Mouse (Mus musculus) embryonic stem cell, embryonic (primary cell): ENCODE measurements at regions not wholly inside any gene's neighbourhood (a gene's known extent, or its start where the extent isn't known, plus 50 kb on each side); places are given as distances from the start of the nearest gene placed in this dataset.

ENCODE experiments used
- CTCF ChIA-PET, 4 experiments: fragments of 300-600 bp in 2 of 4; fragments of 350-600 bp in 2 of 4; sonication (Branson Sonifier 250); formaldehyde crosslinking; loops; one replicate each; lab custom pipeline; 2022; ENCODE audit warnings: inconsistent platforms in 2 of 4; lab: Charles Lee
- POLR2A ChIA-PET, 4 experiments: fragments of 300-600 bp in 2 of 4; fragments of 350-600 bp in 2 of 4; sonication (Branson Sonifier 250); formaldehyde crosslinking; loops; one replicate each; lab custom pipeline; 2022; ENCODE audit warnings: antibody characterized with exemption in 4 of 4, inconsistent platforms in 1 of 4; lab: Charles Lee

DNA sequence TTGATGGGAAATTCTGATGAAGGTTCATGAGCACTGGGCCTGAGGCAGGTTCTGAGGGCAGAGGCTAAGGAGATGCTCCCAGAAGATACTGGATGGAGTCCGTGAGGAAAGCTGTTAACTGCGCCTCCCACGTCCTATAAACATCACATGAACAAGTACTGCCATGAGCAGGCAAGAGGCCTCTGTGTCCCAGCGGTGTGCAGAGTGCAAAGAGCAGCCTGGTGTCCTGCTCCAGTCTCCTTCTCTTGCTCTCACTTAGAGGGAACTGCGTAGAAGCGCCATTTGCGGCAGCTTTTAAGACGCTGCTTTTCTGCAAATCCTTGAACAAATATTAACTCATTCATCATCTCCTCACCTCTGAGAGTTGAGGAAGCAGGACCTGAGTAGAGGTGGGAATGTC, 274.2 kb downstream of the Mreg start:
- POLR2A ChIA-PET = no interaction called here
- CTCF ChIA-PET = no interaction called here

DNA sequence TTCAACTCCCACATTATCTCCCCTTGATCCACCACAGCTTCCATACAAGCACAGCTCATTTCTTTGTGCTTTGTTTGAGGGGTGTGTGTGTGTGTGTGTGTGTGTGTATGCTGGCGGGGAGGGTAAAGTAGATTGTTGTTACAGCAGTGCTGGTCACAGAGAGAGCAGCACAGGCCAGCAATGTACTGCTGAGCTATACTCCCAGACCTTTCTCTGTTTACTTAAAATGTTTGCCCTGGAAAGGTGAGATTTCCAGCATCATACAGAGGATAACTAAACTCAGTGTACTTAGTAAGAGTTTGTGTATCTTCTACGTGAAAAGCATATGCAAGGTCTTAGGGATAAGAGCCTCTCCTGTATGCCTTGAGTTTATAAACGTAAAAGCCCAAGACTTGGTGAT, 274.9 kb downstream of the Mreg start:
- POLR2A ChIA-PET = no interaction called here
- CTCF ChIA-PET = no interaction called here

DNA sequence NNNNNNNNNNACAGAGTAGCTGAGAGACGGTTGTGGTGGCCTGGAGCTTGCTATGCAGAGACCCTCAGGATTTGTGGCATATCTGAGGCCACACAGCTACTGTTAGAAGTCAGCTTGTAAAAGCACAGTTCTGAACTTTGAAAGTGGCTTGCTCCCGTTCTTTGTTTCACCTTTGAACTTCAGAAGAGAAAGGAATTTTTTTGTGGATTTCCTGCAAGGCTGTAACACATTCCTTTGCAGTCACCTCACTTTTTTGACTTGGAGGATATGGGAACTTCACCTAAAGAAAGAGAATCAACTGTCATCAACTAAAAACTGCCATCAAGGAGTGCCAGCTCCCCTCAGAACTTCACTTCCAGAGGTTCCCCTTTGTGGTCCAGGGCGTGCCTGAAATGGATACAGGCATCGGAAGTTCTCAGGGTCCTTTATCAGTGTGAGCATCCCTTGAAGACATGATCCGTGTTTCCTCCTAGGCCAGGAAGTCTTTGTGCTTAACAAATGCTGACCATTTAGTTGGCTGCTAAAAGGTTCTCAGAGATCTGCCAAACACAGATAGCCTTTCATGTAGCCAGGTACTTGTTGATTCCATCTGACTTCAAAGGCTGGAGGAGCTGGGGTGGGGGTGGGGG, 275.5 kb downstream of the Mreg start:
- CTCF ChIA-PET = no interaction called here

GRCm38 (mm10) chr1:71925501-71925900, 272.5 kb upstream of the Fn1 start:
- ChIA-PET POLR2A (interaction anchor here in 1 of 4 experiments (0.7 kb wide), 1 partner anchor 10 kb away, joined by 3 read pairs; no protein-coding TSS in a partner anchor), CTCF (no interaction called here)

More for the DNA sequence above, 275.5 kb downstream of the Mreg start:
- POLR2A ChIA-PET = interaction anchor here in 1 of 4 experiments (1.1 kb wide), 1 partner anchor 74 kb away, joined by 3 read pairs; no protein-coding TSS in a partner anchor

DNA sequence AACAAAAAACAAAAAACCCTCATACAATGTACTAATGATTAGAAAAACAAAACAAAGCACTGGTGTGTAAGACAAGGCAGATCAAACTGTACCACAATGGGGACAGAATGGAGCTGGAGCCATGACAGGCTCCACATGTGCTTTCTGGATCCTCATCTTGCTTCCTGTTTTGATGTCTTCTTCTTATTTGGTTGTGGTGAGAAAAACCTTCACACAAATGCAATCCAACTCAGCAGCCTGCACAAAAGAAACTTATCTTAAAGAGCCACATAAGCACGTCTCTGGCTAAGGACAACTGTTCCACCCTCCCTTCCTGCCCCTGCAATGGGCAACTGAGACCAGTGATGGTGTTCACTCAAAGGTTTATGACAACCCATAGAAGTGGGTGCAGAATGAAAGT, 271.9 kb upstream of the Fn1 start:
- CTCF ChIA-PET = no interaction called here
- POLR2A ChIA-PET = interaction anchor here in 1 of 4 experiments (0.7 kb wide), 1 partner anchor 10 kb away, joined by 3 read pairs; no protein-coding TSS in a partner anchor

DNA sequence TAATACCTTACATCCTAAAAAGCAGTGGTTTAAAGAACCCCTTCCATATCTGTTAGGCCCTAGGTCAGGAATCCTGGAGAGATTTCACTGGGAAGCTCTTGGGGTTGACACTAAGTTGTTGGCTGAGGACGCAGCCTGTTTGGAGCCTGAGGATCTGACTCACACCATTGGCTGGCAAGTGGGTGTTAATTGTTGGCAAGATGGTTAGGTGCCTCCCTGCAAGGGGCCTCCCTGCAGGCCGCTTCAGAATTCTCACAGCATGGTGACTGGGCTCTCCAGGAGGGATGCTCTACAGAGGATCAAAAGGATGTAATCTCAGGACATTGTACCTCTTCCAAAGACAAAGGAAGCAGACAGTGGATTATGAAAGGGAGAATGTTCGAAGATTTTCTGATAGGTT, 270.7 kb upstream of the Fn1 start:
- CTCF ChIA-PET = no interaction called here
- POLR2A ChIA-PET = no interaction called here

DNA sequence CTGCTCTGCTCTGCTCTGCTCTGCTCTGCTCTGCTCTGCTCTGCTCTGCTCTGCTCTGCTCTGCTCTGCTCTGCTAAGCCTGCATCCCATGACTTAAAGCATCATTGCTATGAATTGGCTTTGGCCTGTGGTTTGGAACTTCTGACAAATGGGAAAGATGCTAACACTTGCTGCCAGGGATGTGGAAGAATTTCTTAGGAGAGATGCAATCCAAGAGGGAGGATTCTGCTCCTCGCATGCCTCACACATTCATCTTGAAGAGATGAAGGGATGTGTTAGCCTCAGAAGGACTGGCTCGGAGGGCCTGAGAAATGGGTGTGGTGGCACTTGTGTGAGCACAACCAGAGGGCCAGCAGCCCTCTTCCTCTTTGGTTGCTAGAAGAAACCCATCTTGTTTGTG, 268.5 kb upstream of the Fn1 start:
- ChIA-PET CTCF (no interaction called here), POLR2A (no interaction called here)

- ChIA-PET CTCF (no interaction called here), POLR2A (no interaction called here)
Measured at GRCm38 (mm10) chr1:71919891-71920290, 266.9 kb upstream of the Fn1 start.

GRCm38 (mm10) chr1:71917021-71917420, 264.0 kb upstream of the Fn1 start:
- ChIA-PET POLR2A (no interaction called here), CTCF (no interaction called here)

- POLR2A ChIA-PET = no interaction called here
- CTCF ChIA-PET = no interaction called here
Measured at GRCm38 (mm10) chr1:71914439-71914838, 261.4 kb upstream of the Fn1 start.

DNA sequence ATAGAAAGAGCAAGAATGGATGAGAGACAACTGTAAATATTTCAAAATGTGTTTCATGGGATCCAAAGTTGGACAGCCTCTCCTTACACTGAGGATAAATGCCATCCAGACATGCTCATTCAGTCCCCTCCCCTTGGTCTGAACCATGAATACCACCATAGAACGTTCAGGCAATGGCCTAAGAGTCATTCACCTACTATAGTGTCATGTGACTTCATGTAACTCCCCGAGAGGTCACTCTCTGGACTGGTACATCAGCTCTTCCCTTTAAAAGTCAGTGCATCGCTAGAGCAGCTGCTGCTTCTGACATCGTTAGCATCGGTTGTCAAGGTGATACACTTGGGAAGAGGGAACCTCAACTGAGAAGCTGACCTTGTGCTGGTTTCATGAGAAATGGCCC, 260.2 kb upstream of the Fn1 start:
- ChIA-PET CTCF (no interaction called here), POLR2A (no interaction called here)

GRCm38 (mm10) chr1:71912441-71912840, 259.4 kb upstream of the Fn1 start:
- POLR2A ChIA-PET = no interaction called here

DNA sequence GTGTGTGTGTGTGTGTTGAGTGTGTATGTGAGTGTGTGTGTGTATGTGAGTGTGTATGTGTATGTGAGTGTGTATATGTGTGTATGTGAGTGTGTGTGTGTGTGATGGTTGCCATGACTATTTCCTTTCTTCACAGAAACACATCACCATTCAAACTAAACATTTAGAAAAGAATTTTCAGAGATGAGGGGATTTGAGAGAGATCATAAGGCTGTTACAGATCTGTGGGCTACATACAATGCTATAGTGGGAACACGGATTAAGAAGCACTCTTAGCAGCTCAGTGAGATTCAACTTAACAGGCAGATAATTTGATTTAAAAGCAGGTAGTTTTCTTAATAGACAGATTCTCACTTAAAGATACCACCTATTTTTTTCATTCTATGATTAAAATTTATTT, 257.1 kb upstream of the Fn1 start:
- ChIA-PET POLR2A (no interaction called here), CTCF (no interaction called here)

More at GRCm38 (mm10) chr1:71912441-71912840, 259.4 kb upstream of the Fn1 start:
- CTCF ChIA-PET = no interaction called here

DNA sequence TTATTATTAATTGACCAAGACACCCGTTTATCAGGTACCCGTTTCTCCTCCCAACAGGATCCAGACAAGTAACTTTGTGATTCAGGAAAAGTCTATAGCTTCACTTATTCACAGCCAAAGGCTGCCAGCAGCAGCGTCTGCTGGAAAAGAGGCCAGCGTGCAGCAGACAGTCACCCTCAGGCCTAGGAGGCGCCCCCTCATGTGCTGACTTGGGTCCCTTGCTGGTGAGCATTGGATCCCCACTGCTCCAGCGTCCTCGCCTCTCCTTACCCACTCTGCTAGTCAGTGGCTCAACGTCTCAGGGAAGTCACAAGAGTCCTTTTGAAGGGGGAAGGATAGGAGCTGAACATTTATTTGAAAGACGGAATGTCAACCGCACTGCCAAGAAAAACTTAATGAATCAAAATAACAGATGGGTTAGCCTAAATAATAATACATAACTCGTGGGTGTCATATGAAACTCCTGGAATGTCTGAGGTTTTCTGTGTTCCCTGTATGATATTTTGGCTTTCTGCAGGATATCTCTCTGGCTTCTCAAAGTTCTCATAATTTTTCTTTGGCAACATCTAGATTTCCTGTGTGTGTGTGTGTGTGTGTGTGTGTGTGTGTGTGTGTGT, 256.6 kb upstream of the Fn1 start:
- POLR2A ChIA-PET = no interaction called here

GRCm38 (mm10) chr1:71904376-71904948, 251.5 kb upstream of the Fn1 start:
- ChIA-PET POLR2A (no interaction called here), CTCF (no interaction called here)

More for the DNA sequence above, 256.6 kb upstream of the Fn1 start:
- CTCF ChIA-PET = no interaction called here

DNA sequence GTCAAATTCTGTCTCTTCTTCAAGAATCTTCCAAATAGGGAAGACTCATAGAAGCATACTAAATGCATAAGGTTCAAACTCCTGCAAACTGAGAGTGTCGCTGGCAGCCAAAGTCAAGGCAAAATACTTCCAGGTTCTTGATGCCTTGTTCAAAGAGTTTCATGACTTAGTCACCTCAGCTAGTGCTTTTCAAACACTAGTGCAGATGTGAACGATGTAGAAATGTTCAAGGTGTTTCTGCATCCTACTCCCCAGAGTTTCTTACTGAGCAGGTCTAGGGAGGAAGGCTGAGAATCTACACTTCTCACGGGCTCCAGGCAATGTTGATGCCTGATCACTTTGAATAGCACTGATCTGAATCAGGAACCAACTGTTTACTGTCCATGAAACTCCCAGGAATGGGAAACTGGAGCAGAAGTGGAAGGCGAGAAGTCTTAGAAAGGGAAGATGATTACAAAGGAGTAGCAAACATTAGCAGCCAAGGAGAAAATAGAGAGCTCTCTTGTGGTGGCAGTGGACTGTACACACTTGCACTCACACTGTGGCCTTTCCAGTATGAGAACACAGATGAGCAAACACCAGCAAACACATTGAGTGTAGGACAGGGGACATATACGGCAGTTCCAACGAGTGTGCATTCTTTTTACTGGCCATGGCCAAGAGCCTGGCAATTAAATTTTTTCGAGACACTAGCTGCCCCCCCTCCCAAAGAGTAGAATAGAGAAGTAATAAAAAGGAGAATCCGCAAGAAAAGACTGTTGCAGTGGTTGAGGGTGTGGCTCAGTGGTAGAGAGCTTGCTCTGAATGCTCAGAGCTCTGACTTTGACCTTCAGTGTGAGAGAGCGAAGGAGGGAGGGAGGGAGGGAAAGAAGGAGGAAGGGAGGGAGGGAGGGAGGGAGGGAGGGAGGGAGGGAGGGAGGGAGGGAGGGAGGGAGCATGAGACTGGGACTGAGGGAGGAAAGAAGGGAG, 247.4 kb upstream of the Fn1 start:
- POLR2A ChIA-PET = no interaction called here
- CTCF ChIA-PET = interaction anchor here in 1 of 4 experiments (0.6 kb wide), 1 partner anchor 282 kb away, joined by 4 read pairs; no protein-coding TSS in a partner anchor

DNA sequence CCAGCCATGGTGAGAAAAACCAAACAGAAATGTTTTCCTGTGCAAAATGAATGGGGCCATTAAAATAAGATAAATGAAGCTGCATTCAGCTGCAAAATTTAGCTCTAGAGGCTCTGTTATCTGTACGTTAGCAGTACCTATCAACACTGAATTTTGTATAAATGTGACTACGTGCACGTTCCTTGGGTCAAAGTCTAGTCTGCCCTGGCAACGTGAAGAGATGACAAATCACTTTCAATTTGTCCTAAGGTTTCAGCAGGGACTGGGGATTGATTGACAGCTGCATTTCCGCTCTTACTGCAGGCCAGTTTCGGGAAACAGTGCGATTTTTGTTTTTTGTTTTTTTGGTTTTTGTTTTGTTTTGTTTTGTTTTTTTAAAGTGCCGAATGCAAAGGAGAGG, 246.1 kb upstream of the Fn1 start:
- POLR2A ChIA-PET = no interaction called here
- CTCF ChIA-PET = no interaction called here

- ChIA-PET CTCF (no interaction called here), POLR2A (no interaction called here)
Measured at GRCm38 (mm10) chr1:71898198-71898597, 245.2 kb upstream of the Fn1 start.

DNA sequence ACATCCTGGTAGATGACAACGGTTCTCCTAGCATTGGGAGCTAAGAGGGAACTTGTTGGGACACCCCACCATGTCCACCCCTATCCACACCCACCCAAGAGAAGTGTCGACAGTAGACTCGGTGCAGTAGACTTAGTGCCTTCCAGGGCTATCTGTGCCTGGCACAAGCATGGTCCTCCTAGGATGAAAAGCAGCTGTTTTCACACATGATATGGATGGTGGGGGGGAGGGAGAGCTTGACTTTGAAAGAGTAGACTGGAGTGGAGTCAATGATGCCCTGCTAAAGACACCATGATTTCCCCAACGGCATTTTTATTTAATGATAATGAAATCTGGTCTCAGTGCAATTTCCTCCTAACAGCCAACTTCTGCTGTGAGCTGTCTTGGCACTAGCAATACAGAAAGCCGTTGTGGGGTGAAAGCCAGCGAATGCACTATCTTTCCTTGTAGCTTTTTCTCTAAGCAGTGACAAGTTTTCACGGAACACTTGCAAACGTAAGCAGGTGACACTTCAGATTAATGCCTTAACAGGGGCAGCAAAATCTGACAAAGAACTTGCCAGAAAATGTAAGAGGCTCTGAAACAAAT, 244.6 kb upstream of the Fn1 start:
- ChIA-PET CTCF (no interaction called here), POLR2A (no interaction called here)
